Comparison of ENCODE assay signal across 9 mouse cellular contexts in genomic region chr6:83411635-83412361, GRCm38 (mm10). TPM values are rescaled to one million over a fixed set of nuclear protein-coding genes. Genes with fewer than 3 reads are reported as not detected.
DNase-seq lines count a peak whose midpoint lies in the region; ATAC-seq lines count a peak whose summit lies in the region.
"Had no signal": no experiment of that assay in that cellular context is flagged by ENCODE, and none has a peak within 500 bp of the region (broad histone marks: within the 10 kb centered on the region; RNA-seq: fewer than 3 reads in every experiment).

No protein-coding gene starts in this region.

- no peaks in the 10 kb centered on the region for H3K9me3 ChIP-seq in intestine, embryonic 15.5 days
- no peaks in the 10 kb centered on the region for H3K9me3 ChIP-seq in intestine, embryonic 16.5 days (ENCODE audit: control insufficient read depth, low read length)

- no peak for ATAC-seq in intestine, embryonic 15.5 days
- ATAC-seq in intestine, embryonic 16.5 days: no peak
- ATAC-seq in erythroid progenitor cell, adult 5-6 weeks (replicated peaks; ENCODE audit: low FRiP score, poor library complexity, severe bottlenecking): 0 out of 2 replicates have a peak, but pooled peaks have one; percentile 30

- H3K36me3 ChIP-seq in intestine, embryonic 15.5 days: no peaks in the 10 kb centered on the region
- H3K36me3 ChIP-seq in intestine, embryonic 16.5 days (ENCODE audit: control insufficient read depth, insufficient read depth, low read length): no peaks in the 10 kb centered on the region

- H3K4me1 ChIP-seq in intestine, embryonic 15.5 days (replicated peaks): peaks cover 36% of the 10 kb centered on the region
- H3K4me1 ChIP-seq in intestine, embryonic 16.5 days (ENCODE audit: control insufficient read depth, insufficient read depth, low read length): peaks cover 51% of the 10 kb centered on the region

- no peak overlapping the region for H3K4me2 ChIP-seq in intestine, embryonic 15.5 days (replicated peaks)
- H3K4me2 ChIP-seq in intestine, embryonic 16.5 days (ENCODE audit: low read depth, low read length): no peak overlapping the region

- DNase-seq in CD4-positive, CD25-positive, alpha-beta regulatory T cell, adult 2 months (ENCODE audit: low read depth, low spot score): peak; percentile 73
- DNase-seq in lung, postnatal 4 days: peak; percentile 29 to 48
- no peak for DNase-seq in layer of hippocampus, adult 18-20 months (ENCODE audit: low spot score in 2 of 2)
- no peak for DNase-seq in right cerebral cortex, postnatal 14 days
- DNase-seq in left cerebral cortex, postnatal 36 days (ENCODE audit: low spot score in 2 of 2): no peak
- DNase-seq: kidney, adult 11 months had no signal

- 68% methylated on average over 9 of the region's 9 CpGs for WGBS in intestine, embryonic 15.5 days
- 65% methylated on average over 9 of the region's 9 CpGs for WGBS in intestine, embryonic 16.5 days

- 0 out of 2 replicates have a peak overlapping the region, but pooled peaks have one; percentile 45 for H3K27ac ChIP-seq in intestine, embryonic 15.5 days
- no peak overlapping the region for H3K27ac ChIP-seq in intestine, embryonic 16.5 days (ENCODE audit: low read length)

- H3K4me3 ChIP-seq in intestine, embryonic 15.5 days (replicated peaks): no peak overlapping the region
- H3K4me3 ChIP-seq in intestine, embryonic 16.5 days (ENCODE audit: low read length): no peak overlapping the region

- no peaks in the 10 kb centered on the region for H3K27me3 ChIP-seq in intestine, embryonic 15.5 days (replicated peaks)
- H3K27me3 ChIP-seq in intestine, embryonic 16.5 days (replicated peaks; ENCODE audit: control insufficient read depth, insufficient read depth, low read length): no peaks in the 10 kb centered on the region

- no peak overlapping the region for H3K9ac ChIP-seq in intestine, embryonic 15.5 days
- no peak overlapping the region; the same call in 1 of the 2 replicates for H3K9ac ChIP-seq in intestine, embryonic 16.5 days (ENCODE audit: low read depth, low read length)

- intact Hi-C loops in left cerebral cortex, postnatal 36 days (cut with DNase I): no loop called here

RNA-seq across cellular contexts. Expression of gene Tet3, which starts 47.1 kb away (rescaled TPM):
- polyA plus RNA-seq in intestine, embryonic 15.5 days (2015; fragmentation: Nextera tagmentation; extraction: Ambion mirVana): 41.8 and 42.8 TPM in 2 replicates
- polyA plus RNA-seq in intestine, embryonic 16.5 days (2015; fragmentation: Nextera tagmentation; extraction: Ambion mirVana): 40.1 and 43.5 TPM in 2 replicates
- 33.5 and 46.5 TPM in 2 replicates for total RNA-seq in erythroid progenitor cell, adult 5-6 weeks (2015; ENCODE audit: low replicate concordance)
- 28.2 and 32.9 TPM in 2 replicates for total RNA-seq in erythroid progenitor cell, adult 5-6 weeks (2017; ENCODE audit: low replicate concordance)
- 10 to 100 TPM; 53.2 to 58.7 TPM for total RNA-seq in layer of hippocampus, adult 18-20 months (2021)
- total RNA-seq in left cerebral cortex, postnatal 36 days (2021): 10 to 100 TPM; 63.7 to 77.2 TPM

Comparison
In these comparisons a context has a peak if more than half of its experiments do, and no peak if none do; other contexts are left out.
1. DNase-seq: peak in CD4-positive, CD25-positive, alpha-beta regulatory T cell, adult 2 months (single experiment) and lung, postnatal 4 days (2 of 2); none in layer of hippocampus, adult 18-20 months (0 of 2), right cerebral cortex, postnatal 14 days (single experiment) and left cerebral cortex, postnatal 36 days (0 of 2).